Mouse (Mus musculus): ENCODE results near the gene Aadacl3. TPM values are rescaled to one million over a fixed set of nuclear protein-coding genes. Genes with fewer than 3 reads are reported as not detected.

Gene Aadacl3
- polyA plus RNA-seq, 1 experiment: not detected

- no peak for TF ChIP-seq CTCF (IDR thresholded peaks at IDR 0.05; ENCODE audit: extremely low read depth, insufficient read depth, insufficient read length, insufficient replicate concordance)
- no peak for TF ChIP-seq POLR2A (IDR thresholded peaks at IDR 0.05; ENCODE audit: low read depth, low read length)
- DNase-seq (ENCODE audit: low read depth in 1 of 2, low spot score in 2 of 2): no peak
- Histone ChIP-seq H3K4me1 (ENCODE audit: control insufficient read depth, insufficient read depth, insufficient read length) (no peaks in the 10 kb centered on the region), H3K4me3 (ENCODE audit: extremely low read depth, insufficient read depth, insufficient read length) (no peak overlapping the region), H3K36me3 (ENCODE audit: control insufficient read depth, insufficient read depth, low read length) (no peaks in the 10 kb centered on the region), H3K27ac (ENCODE audit: insufficient read depth, low read length) (no peak overlapping the region), H3K27me3 (ENCODE audit: control insufficient read depth, insufficient read depth, low read length) (no peaks in the 10 kb centered on the region)
- WGBS: 80% methylated on average over 1 of the region's 1 CpGs
Measured at GRCm38 (mm10) chr4:144441582-144441981, 22.0 kb downstream of the Aadacl3 start.

DNA sequence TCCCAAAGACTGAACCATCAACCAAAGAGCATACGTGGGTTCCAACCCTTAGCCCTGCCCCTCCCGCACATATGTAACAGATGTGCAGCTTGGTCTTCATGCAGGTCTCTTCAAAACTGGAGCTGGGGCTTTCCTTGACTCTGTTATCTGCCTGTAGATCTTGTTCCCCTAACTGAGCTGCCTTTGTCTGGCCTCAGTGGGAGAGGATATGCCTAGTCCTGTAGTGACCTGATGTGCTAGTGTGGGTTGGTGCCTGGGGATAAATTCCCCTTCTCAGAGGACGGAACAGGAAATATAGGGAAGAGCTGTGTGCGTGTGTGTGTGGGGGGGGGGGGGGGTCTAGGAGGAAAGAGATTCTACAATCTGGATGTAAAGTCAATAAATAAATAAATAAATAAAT lies 22.5 kb downstream of the Aadacl3 start:
- DNase-seq (ENCODE audit: low read depth in 1 of 2, low spot score in 2 of 2): no peak
- no peaks in the 10 kb centered on the region for H3K27me3 ChIP-seq (ENCODE audit: control insufficient read depth, insufficient read depth, low read length)
- 84% methylated on average over 4 of the region's 4 CpGs for WGBS
- H3K4me1 ChIP-seq (ENCODE audit: control insufficient read depth, insufficient read depth, insufficient read length): no peaks in the 10 kb centered on the region
- no peak overlapping the region for H3K4me3 ChIP-seq (ENCODE audit: extremely low read depth, insufficient read depth, insufficient read length)
- H3K27ac ChIP-seq (ENCODE audit: insufficient read depth, low read length): no peak overlapping the region
- TF ChIP-seq POLR2A (IDR thresholded peaks at IDR 0.05; ENCODE audit: low read depth, low read length) (no peak), CTCF (IDR thresholded peaks at IDR 0.05; ENCODE audit: extremely low read depth, insufficient read depth, insufficient read length, insufficient replicate concordance) (no peak)
- H3K36me3 ChIP-seq (ENCODE audit: control insufficient read depth, insufficient read depth, low read length): no peaks in the 10 kb centered on the region

DNA sequence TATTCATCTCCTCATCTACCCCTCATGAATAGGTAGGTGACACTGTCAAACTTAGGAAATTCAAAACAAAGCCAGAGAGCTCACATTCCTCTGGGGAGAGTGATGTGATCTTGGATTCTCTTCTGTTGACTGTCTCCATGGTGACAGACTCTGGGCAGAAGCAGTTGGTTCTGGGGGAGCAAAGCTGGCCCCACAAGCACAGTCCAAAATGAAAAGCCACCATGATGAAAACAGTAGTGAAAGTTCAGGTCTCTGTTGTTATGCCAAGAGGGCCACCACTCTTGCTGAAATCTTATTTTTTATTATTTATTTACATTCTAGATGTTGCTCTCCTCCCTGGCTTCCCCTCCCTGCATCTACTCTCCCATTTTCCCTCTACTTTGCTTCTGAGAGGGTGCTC lies 24.9 kb downstream of the Aadacl3 start, which contains the start of gene 1700012P22Rik:
TSS of gene 1700012P22Rik (minus strand) at position 101 of the 400 bp plus-strand sequence.
- no peak within 1 kb of the TSS for H3K27ac ChIP-seq (ENCODE audit: insufficient read depth, low read length)
- DNase-seq (ENCODE audit: low read depth in 1 of 2, low spot score in 2 of 2): no peak
- no peaks in the 10 kb centered on the region for H3K4me1 ChIP-seq (ENCODE audit: control insufficient read depth, insufficient read depth, insufficient read length)
- no peaks in the 10 kb centered on the region for H3K36me3 ChIP-seq (ENCODE audit: control insufficient read depth, insufficient read depth, low read length)
- H3K27me3 ChIP-seq (ENCODE audit: control insufficient read depth, insufficient read depth, low read length): no peaks in the 10 kb centered on the region
- no peak for TF ChIP-seq CTCF (IDR thresholded peaks at IDR 0.05; ENCODE audit: extremely low read depth, insufficient read depth, insufficient read length, insufficient replicate concordance)
- no peak for TF ChIP-seq POLR2A (IDR thresholded peaks at IDR 0.05; ENCODE audit: low read depth, low read length)
- H3K4me3 ChIP-seq (ENCODE audit: extremely low read depth, insufficient read depth, insufficient read length): no peak within 1 kb of the TSS

DNA sequence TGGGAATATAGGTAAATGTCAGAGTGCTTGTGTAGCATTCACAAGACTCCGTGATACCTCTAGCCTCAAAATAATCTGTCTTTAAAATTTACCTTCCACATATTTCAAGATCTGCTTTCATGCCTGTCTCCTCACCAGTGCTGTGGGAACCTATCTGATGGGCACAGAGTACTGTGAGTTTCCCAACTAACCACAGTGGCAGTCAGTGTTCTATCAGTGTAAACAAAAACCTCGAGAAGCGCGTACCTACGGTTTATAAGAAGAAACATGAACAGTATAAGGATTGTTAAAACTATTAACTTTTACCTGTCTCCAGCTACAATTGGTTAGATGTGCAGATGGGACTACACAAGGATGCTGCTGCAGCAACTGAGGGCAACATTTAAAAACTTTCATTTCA lies 30.3 kb downstream of the Aadacl3 start:
- TF ChIP-seq CTCF (IDR thresholded peaks at IDR 0.05; ENCODE audit: extremely low read depth, insufficient read depth, insufficient read length, insufficient replicate concordance) (no peak), POLR2A (IDR thresholded peaks at IDR 0.05; ENCODE audit: low read depth, low read length) (no peak)
- no peaks in the 10 kb centered on the region for H3K4me1 ChIP-seq (ENCODE audit: control insufficient read depth, insufficient read depth, insufficient read length)
- no peak overlapping the region for H3K4me3 ChIP-seq (ENCODE audit: extremely low read depth, insufficient read depth, insufficient read length)
- 80% methylated on average over 5 of the region's 5 CpGs for WGBS
- DNase-seq (ENCODE audit: low read depth in 1 of 2, low spot score in 2 of 2): no peak
- no peaks in the 10 kb centered on the region for H3K27me3 ChIP-seq (ENCODE audit: control insufficient read depth, insufficient read depth, low read length)
- no peaks in the 10 kb centered on the region for H3K36me3 ChIP-seq (ENCODE audit: control insufficient read depth, insufficient read depth, low read length)
- H3K27ac ChIP-seq (ENCODE audit: insufficient read depth, low read length): no peak overlapping the region

- Histone ChIP-seq H3K36me3 (ENCODE audit: control insufficient read depth, insufficient read depth, low read length) (no peaks in the 10 kb centered on the region), H3K27me3 (ENCODE audit: control insufficient read depth, insufficient read depth, low read length) (no peaks in the 10 kb centered on the region), H3K4me3 (ENCODE audit: extremely low read depth, insufficient read depth, insufficient read length) (no peak overlapping the region), H3K27ac (ENCODE audit: insufficient read depth, low read length) (no peak overlapping the region), H3K4me1 (ENCODE audit: control insufficient read depth, insufficient read depth, insufficient read length) (no peaks in the 10 kb centered on the region)
- TF ChIP-seq POLR2A (IDR thresholded peaks at IDR 0.05; ENCODE audit: low read depth, low read length) (no peak), CTCF (IDR thresholded peaks at IDR 0.05; ENCODE audit: extremely low read depth, insufficient read depth, insufficient read length, insufficient replicate concordance) (no peak)
- WGBS: 71% methylated on average over 2 of the region's 2 CpGs
- no peak for DNase-seq (ENCODE audit: low read depth in 1 of 2, low spot score in 2 of 2)
Measured at GRCm38 (mm10) chr4:144430723-144431122, 32.8 kb downstream of the Aadacl3 start.

DNA sequence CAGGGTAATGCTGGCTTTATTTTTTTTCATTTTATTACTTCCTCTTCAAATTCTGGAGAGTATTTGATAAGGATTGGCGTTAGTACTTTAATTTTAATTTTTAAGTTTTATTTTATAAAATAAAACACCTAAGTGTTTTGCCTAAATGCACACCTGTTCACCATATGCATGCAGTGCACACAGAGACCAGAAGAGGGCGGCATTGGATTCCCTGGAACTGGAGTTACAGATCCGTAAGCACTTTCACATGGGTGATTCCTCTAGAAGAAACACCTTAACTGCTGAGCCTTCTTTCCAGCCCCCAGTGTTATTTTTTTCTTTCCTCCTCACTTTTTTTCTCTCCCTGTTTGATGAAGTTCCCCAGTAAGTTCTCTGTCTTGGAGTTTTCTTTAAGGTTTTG lies 34.7 kb downstream of the Aadacl3 start:
- 29% methylated on average over 3 of the region's 3 CpGs for WGBS

GRCm38 (mm10) chr4:144424590-144424989 lies 39.0 kb downstream of the Aadacl3 start:
- H3K36me3 ChIP-seq (ENCODE audit: control insufficient read depth, insufficient read depth, low read length): no peaks in the 10 kb centered on the region
- WGBS: 51% methylated on average over 5 of the region's 5 CpGs
- DNase-seq (ENCODE audit: low read depth in 1 of 2, low spot score in 2 of 2): no peak
- H3K27ac ChIP-seq (ENCODE audit: insufficient read depth, low read length): no peak overlapping the region
- H3K4me1 ChIP-seq (ENCODE audit: control insufficient read depth, insufficient read depth, insufficient read length): no peaks in the 10 kb centered on the region
- no peak overlapping the region for H3K4me3 ChIP-seq (ENCODE audit: extremely low read depth, insufficient read depth, insufficient read length)
- TF ChIP-seq CTCF (IDR thresholded peaks at IDR 0.05; ENCODE audit: extremely low read depth, insufficient read depth, insufficient read length, insufficient replicate concordance) (no peak), POLR2A (IDR thresholded peaks at IDR 0.05; ENCODE audit: low read depth, low read length) (no peak)
- no peaks in the 10 kb centered on the region for H3K27me3 ChIP-seq (ENCODE audit: control insufficient read depth, insufficient read depth, low read length)

More for the DNA sequence above, 34.7 kb downstream of the Aadacl3 start:
- Histone ChIP-seq H3K4me3 (ENCODE audit: extremely low read depth, insufficient read depth, insufficient read length) (no peak overlapping the region), H3K27me3 (ENCODE audit: control insufficient read depth, insufficient read depth, low read length) (no peaks in the 10 kb centered on the region), H3K27ac (ENCODE audit: insufficient read depth, low read length) (no peak overlapping the region), H3K4me1 (ENCODE audit: control insufficient read depth, insufficient read depth, insufficient read length) (no peaks in the 10 kb centered on the region), H3K36me3 (ENCODE audit: control insufficient read depth, insufficient read depth, low read length) (no peaks in the 10 kb centered on the region)
- no peak for DNase-seq (ENCODE audit: low read depth in 1 of 2, low spot score in 2 of 2)
- no peak for TF ChIP-seq CTCF (IDR thresholded peaks at IDR 0.05; ENCODE audit: extremely low read depth, insufficient read depth, insufficient read length, insufficient replicate concordance)
- TF ChIP-seq POLR2A (IDR thresholded peaks at IDR 0.05; ENCODE audit: low read depth, low read length): no peak
